Mouse (Mus musculus): ENCODE results near the gene S100a13. TPM values are rescaled to one million over a fixed set of nuclear protein-coding genes. Genes with fewer than 3 reads are reported as not detected.

The S100a13 gene
- 60.0 and 93.3 TPM in 2 replicates for polyA plus RNA-seq (2011; ENCODE audit: insufficient read depth, insufficient read length, low replicate concordance, missing spikeins)

DNA sequence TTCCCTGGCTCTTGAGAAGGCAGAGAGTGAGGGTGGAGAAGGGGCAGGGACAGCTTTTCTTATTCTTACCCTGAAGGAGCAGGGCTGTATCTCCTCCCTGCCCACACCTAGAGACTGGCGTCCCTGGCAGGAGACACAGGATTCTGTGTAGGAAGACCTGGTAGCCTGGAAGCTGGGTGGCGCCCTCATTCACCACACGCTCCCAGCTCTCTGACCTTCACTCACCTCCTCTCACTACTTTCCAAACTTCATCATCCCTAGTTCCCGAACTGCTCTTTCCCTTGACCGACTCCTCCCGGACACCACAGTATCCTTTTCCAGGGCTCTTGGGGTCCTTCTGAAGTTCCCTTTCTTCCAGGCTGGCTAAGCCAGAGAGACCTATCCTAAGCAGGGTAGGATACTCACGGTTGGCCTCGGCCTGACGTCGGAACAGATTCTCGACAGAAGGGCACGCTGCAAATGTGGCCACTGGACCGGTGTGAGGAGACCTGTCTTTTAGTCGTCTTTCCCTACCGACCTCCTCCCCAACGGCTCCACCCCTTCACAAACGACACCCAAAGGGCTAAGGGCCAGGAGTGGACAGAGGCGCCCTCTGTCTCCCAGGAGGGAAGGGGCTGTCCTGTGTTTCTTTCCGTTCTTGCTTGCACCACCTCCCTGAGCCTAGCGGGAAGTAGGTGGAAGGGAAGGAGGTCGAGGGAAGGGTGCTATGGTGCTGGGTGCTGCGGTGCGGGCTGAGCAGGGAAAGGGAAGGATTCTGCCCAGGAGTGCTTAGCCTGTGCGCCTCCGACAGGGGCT, at the start of gene S100a13, which contains the start of gene S100a1:
Gene S100a13 (plus strand): TSS at position 640 of the 795 bp plus-strand sequence.
Gene S100a1 (minus strand): TSS at position 597 of the 795 bp plus-strand sequence.
- peaks cover 3% of the 10 kb centered on the region; the same call in 1 of the 2 replicates for H3K4me1 ChIP-seq (ENCODE audit: control insufficient read depth, insufficient read depth, low read length)

DNA sequence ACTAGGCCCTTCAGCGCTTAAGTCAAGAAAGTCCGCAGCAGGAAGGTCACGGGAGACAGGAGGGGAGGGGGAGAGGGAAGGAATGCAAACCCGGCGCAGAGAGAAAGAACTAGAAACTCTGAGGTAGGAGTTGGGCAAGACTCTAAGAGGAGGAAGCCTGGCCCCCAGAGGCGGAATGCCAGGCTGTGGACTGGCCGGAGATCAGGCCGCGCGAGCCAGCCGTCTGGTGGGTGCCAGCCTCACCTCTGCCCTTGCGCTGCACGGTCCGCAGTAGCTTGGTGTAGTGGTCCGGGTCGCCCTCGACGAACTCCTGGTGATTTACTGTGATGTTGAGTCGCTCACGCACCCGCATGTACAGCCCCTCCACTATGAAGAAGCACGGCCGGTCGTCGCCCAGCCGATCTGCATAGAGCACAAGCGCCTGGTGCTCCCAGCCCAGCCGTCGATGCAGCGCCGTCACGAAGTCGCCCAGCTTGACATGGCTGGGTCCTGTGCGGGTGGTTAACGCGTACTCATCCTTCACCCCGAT, 49.6 kb upstream of the S100a13 start:
- H3K4me1 ChIP-seq (ENCODE audit: control insufficient read depth, insufficient read depth, low read length) = no peaks in the 10 kb centered on the region
- peak overlapping the region; percentile 5 for H3K4me3 ChIP-seq (replicated peaks; ENCODE audit: control insufficient read depth, low read depth, low read length)
- 17% methylated on average over 37 of the region's 37 CpGs for WGBS

More for the DNA sequence above, at the start of gene S100a13, which contains the start of gene S100a1:
- Histone ChIP-seq H3K27ac (ENCODE audit: control insufficient read depth, insufficient read depth, low read depth, low read length, poor library complexity) (peak within 1 kb of the TSS; percentile 15; the same call in 1 of the 2 replicates), H3K4me3 (replicated peaks; ENCODE audit: control insufficient read depth, low read depth, low read length) (peak within 1 kb of the TSS; percentile 74)
- TF ChIP-seq POLR2A (IDR thresholded peaks at IDR 0.05; ENCODE audit: borderline replicate concordance, control insufficient read depth, low read depth, low read length) = peak; percentile 40; the same call in 1 of the 2 replicates
- TF ChIP-seq CTCF (IDR thresholded peaks at IDR 0.05; ENCODE audit: control insufficient read depth, insufficient read depth, low read length) = peak; percentile 12; the same call in 1 of the 2 replicates
- WGBS = 6% methylated on average over 25 of the region's 25 CpGs

DNA sequence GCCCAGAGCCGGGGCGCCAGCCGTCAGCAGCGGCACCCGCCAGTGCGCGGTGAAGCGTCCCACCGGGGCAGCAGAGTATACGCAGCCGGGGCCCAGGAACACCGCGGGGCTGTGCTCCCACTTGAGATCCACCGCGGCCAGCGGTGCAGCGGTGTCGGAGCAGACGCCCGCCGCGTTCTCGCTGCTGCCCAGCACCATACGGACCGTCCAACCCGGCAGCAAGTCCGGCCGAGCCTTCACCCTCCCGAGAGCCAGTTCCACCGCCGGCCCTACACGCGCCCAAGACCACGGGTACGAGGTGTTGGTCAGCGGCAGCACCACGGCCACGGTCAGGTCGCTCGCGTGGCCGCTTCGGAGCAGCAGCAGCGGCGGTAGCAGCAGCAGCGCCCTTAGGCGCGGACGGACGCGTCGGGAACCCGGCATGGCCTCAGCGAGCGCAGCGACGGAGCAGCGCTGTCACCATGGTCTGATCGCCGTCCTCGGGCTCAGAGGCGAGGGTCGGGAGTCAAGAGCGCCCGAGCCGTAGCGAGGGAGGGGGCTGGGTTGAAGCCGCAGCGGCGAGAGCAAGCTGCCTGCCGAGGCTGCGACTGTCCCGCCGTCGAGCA, 49.1 kb upstream of the S100a13 start:
- Histone ChIP-seq H3K27ac (ENCODE audit: control insufficient read depth, insufficient read depth, low read depth, low read length, poor library complexity) (no peak overlapping the region; the same call in 1 of the 2 replicates), H3K4me1 (ENCODE audit: control insufficient read depth, insufficient read depth, low read length) (no peaks in the 10 kb centered on the region), H3K4me3 (replicated peaks; ENCODE audit: control insufficient read depth, low read depth, low read length) (peak overlapping the region; percentile 29)
- no peak for TF ChIP-seq POLR2A (IDR thresholded peaks at IDR 0.05; ENCODE audit: borderline replicate concordance, control insufficient read depth, low read depth, low read length)
- TF ChIP-seq CTCF (IDR thresholded peaks at IDR 0.05; ENCODE audit: control insufficient read depth, insufficient read depth, low read length) = no peak
- WGBS = 2% methylated on average over 75 of the region's 75 CpGs

More for the DNA sequence above, 49.6 kb upstream of the S100a13 start:
- TF ChIP-seq POLR2A (IDR thresholded peaks at IDR 0.05; ENCODE audit: borderline replicate concordance, control insufficient read depth, low read depth, low read length) (no peak), CTCF (IDR thresholded peaks at IDR 0.05; ENCODE audit: control insufficient read depth, insufficient read depth, low read length) (no peak)
- no peak overlapping the region; the same call in 1 of the 2 replicates for H3K27ac ChIP-seq (ENCODE audit: control insufficient read depth, insufficient read depth, low read depth, low read length, poor library complexity)

DNA sequence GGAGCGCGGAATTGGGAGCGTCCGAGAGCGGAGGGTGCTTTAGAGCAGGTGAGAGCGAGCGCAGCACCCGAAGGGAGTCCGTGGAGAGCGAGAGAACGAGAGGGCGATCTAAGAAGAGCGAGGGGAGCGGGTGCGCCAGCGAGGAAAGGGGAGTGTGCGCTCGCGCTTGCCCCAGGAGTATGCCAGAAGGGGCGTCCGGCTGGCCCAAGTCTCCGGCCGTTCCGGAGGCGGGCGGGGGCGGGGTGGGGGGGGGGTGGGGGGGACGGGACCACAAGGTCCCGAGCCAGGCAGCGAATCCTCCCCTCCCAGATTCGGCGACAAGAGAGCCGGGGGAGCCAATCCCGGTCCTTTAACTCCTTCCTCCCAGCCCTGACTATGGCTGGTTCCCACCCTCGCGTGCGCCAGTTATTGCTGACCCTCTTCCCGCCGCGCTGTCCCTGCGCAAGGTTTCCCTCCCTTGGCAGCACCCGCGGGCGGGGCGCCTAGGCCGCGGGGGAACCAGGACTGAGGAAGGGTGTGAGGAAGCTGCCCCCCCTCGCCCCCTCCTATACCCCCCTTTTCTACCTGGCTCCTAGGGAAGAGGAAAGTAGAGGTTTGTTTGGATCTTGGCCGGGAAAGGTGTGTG, 48.4 kb upstream of the S100a13 start, which contains the start of gene Npr1:
Gene Npr1 (minus strand): TSS at position 181 of the 625 bp plus-strand sequence.
- no peak within 1 kb of the TSS; the same call in 1 of the 2 replicates for H3K27ac ChIP-seq (ENCODE audit: control insufficient read depth, insufficient read depth, low read depth, low read length, poor library complexity)
- no peaks in the 10 kb centered on the region for H3K4me1 ChIP-seq (ENCODE audit: control insufficient read depth, insufficient read depth, low read length)
- WGBS = under 1% methylated on average over 43 of the region's 49 CpGs
- peak within 1 kb of the TSS; percentile 29 for H3K4me3 ChIP-seq (replicated peaks; ENCODE audit: control insufficient read depth, low read depth, low read length)
- no peak for TF ChIP-seq CTCF (IDR thresholded peaks at IDR 0.05; ENCODE audit: control insufficient read depth, insufficient read depth, low read length)
- no peak for TF ChIP-seq POLR2A (IDR thresholded peaks at IDR 0.05; ENCODE audit: borderline replicate concordance, control insufficient read depth, low read depth, low read length)

DNA sequence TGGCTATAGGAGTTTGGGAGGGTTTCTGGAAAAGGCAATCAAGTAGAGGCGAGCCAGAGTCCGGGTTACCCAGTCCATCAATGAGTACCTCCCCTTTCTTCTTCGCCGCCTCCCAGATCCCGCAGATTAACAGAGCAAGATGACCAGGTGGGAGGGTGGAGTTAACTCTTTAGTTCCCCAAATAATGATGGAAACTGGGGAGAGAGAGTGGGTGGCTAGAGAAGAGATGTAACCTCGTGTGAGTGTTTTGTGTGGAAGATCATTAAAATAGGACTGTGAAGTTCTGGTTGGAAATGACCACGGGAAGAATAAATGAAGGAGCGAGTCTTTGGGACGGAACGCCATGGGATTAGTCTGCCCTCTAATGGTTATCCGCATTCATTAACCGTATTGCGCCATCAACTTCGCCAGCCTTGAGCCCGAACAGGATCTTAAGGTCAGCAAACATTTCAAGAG, 47.9 kb upstream of the S100a13 start:
- Histone ChIP-seq H3K4me1 (ENCODE audit: control insufficient read depth, insufficient read depth, low read length) (no peaks in the 10 kb centered on the region), H3K4me3 (replicated peaks; ENCODE audit: control insufficient read depth, low read depth, low read length) (no peak overlapping the region), H3K27ac (ENCODE audit: control insufficient read depth, insufficient read depth, low read depth, low read length, poor library complexity) (no peak overlapping the region)
- TF ChIP-seq POLR2A (IDR thresholded peaks at IDR 0.05; ENCODE audit: borderline replicate concordance, control insufficient read depth, low read depth, low read length) (no peak), CTCF (IDR thresholded peaks at IDR 0.05; ENCODE audit: control insufficient read depth, insufficient read depth, low read length) (peak; percentile 62)
- under 1% methylated on average over 15 of the region's 15 CpGs for WGBS

DNA sequence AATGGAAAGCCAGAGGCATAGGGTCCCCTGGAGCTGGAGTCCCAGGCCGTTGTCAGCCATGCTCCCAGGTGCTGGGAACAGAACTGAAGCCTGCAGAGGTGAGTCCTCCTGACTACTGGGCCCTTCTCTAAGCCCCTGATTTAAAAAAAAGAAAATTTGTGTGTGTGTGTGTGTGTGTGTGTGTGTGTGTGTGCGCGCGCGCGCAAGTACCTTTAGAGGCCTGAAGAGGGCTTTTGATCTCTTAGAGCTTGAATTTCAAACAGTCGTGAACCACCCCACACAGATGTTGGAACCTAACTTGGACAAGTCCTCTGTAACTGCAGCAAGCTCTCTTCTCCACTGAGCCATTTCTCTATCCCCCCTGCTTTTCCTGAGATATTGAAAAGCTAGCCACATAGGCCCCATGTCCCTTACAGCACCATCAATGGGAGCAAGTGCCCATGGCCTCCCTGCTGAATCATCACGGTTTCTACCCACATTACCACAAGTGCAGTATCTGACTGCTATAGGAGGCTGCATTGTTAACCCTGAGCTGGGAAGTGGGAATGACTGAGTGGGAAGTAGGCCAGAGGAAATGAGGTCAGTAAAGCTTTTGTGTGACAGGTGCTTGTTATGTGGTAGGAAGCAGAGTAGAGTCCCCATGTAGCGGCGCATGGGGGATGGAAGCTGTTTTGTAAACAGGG, 46.5 kb upstream of the S100a13 start:
- no peak overlapping the region for H3K4me3 ChIP-seq (replicated peaks; ENCODE audit: control insufficient read depth, low read depth, low read length)
- H3K27ac ChIP-seq (ENCODE audit: control insufficient read depth, insufficient read depth, low read depth, low read length, poor library complexity) = no peak overlapping the region
- no peak for TF ChIP-seq CTCF (IDR thresholded peaks at IDR 0.05; ENCODE audit: control insufficient read depth, insufficient read depth, low read length)
- no peak for TF ChIP-seq POLR2A (IDR thresholded peaks at IDR 0.05; ENCODE audit: borderline replicate concordance, control insufficient read depth, low read depth, low read length)
- no peaks in the 10 kb centered on the region for H3K4me1 ChIP-seq (ENCODE audit: control insufficient read depth, insufficient read depth, low read length)
- WGBS = 93% methylated on average over 10 of the region's 10 CpGs

DNA sequence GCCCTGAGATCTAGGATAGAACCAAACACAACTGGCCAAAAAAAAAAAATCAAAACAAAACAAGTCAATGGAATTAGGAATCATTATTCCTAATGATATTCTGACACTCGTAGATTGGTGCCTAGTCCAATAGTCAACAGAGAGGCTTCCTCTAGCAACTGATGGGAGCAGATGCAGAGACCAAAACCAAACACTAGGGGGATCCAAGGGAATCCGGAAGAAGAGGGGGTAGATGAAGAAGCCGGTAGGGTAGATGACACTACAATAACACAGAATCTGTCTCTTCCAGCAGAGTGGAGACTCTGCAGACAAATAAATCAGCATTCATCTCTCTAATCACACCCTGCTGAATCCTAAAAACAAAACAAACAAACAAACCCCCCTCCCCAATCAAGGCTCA, 42.0 kb upstream of the S100a13 start:
- 3% methylated on average over 3 of the region's 3 CpGs for WGBS
- Histone ChIP-seq H3K27ac (ENCODE audit: control insufficient read depth, insufficient read depth, low read depth, low read length, poor library complexity) (no peak overlapping the region), H3K4me3 (replicated peaks; ENCODE audit: control insufficient read depth, low read depth, low read length) (no peak overlapping the region), H3K4me1 (ENCODE audit: control insufficient read depth, insufficient read depth, low read length) (peaks cover 1% of the 10 kb centered on the region; the same call in 1 of the 2 replicates)
- TF ChIP-seq CTCF (IDR thresholded peaks at IDR 0.05; ENCODE audit: control insufficient read depth, insufficient read depth, low read length) = 0 out of 2 replicates have a peak, but pooled peaks have one; percentile 7
- no peak for TF ChIP-seq POLR2A (IDR thresholded peaks at IDR 0.05; ENCODE audit: borderline replicate concordance, control insufficient read depth, low read depth, low read length)

Measured in bone marrow, adult 2 months (tissue).